Mouse (Mus musculus): ENCODE measurements around the gene Dmrtc1c1.
"Not testable (repeated sequence)": the region's sequence is repeated elsewhere in the genome, so short reads cannot be mapped to it uniquely, and the experiment has no call there.

Gene Dmrtc1c1

DNA sequence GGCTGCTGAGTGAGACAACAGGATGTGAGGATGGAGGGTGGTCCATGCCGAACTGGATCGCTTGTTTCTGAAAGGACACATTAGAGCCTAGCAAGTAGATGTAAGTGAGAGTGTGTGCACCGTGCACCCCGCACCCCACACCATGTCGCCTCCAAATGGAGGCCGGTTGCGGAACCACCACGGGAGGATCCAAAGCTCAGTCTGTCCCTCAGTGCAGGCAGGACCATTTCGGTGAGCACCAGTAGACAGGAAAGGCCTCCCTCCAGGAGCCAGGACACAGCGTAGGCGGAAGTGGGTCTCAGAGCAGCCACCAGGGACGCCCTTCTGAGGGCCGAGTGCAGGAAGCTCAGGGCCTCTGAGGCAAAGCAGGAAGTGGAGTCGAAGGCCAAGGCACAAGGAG, at the start of gene Dmrtc1c1:
Dmrtc1c1 (plus strand) TSS at position 301 of the 400 bp plus-strand sequence.
- not testable (repeated sequence) for DNase-seq (ENCODE audit: low spot score in 2 of 2)

GRCm38 (mm10) chrX:102765878-102766277, 36.9 kb upstream of the Dmrtc1c1 start:
- DNase-seq (ENCODE audit: low spot score in 2 of 2) = no peak

DNA sequence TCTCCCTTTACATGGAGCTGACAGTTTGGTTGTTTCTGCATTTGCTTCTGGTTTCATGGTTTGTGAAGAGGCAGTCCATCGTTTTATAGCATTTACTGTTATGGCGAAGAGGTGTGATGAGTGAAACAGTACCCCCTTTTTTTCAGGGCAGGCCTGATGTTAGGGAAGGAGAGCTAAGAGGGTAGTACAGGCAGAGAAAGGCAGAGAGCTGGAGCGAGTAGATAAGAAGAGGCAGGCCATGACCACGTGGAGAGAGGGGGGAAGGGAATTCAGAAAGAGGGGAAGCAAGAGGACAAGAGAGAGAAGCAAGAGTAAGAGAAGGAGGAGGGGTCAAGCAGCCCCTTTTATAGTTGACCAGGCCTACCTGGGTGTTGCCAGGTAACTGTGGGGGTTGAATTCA, 9.5 kb downstream of the Dmrtc1c1 start:
- no peak for DNase-seq (ENCODE audit: low spot score in 2 of 2)

DNA sequence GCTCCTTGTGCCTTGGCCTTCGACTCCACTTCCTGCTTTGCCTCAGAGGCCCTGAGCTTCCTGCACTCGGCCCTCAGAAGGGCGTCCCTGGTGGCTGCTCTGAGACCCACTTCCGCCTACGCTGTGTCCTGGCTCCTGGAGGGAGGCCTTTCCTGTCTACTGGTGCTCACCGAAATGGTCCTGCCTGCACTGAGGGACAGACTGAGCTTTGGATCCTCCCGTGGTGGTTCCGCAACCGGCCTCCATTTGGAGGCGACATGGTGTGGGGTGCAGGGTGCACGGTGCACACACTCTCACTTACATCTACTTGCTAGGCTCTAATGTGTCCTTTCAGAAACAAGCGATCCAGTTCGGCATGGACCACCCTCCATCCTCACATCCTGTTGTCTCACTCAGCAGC, 51.8 kb downstream of the Dmrtc1c1 start, which contains the start of gene Dmrtc1c2:
Dmrtc1c2 (minus strand) TSS at position 101 of the 400 bp plus-strand sequence.
- DNase-seq (ENCODE audit: low spot score in 2 of 2) = not testable (repeated sequence)
